Mouse (Mus musculus): ENCODE results near the gene Ubxn1. TPM values are rescaled to one million over a fixed set of nuclear protein-coding genes. Genes with fewer than 3 reads are reported as not detected.
"Not testable (repeated sequence)": the region's sequence is repeated elsewhere in the genome, so short reads cannot be mapped to it uniquely, and the experiment has no call there.

Gene Ubxn1
- total RNA-seq (2022): 100 to 1,000 TPM; 203 to 231 (median 218) TPM

- DNase-seq: peak; percentile 98
These were observed at the start of gene Ubxn1 for GRCm38 (mm10) chr19:8871267-8872186. TSS of gene Ubxn1 (plus strand) at chr19:8871496.

- no peak for DNase-seq
These were observed 48.6 kb upstream of the Ubxn1 start for GRCm38 (mm10) chr19:8822696-8823095.

GRCm38 (mm10) chr19:8829660-8830059 is 41.6 kb upstream of the Ubxn1 start, which contains the start of gene AC129217.1:
TSS of gene AC129217.1 (plus strand) at chr19:8829773.
- no peak for DNase-seq

- no peak for DNase-seq
These were observed 40.6 kb upstream of the Ubxn1 start for GRCm38 (mm10) chr19:8830664-8831063.

- DNase-seq: no peak
These were observed 40.0 kb upstream of the Ubxn1 start for GRCm38 (mm10) chr19:8831262-8831661.

- DNase-seq: no peak
These were observed 38.3 kb upstream of the Ubxn1 start for GRCm38 (mm10) chr19:8832971-8833370.

GRCm38 (mm10) chr19:8836327-8836726 is 35.0 kb upstream of the Ubxn1 start:
- not testable (repeated sequence) for DNase-seq

- peak; percentile 68 for DNase-seq
These were observed 34.0 kb upstream of the Ubxn1 start, which contains the start of gene Bscl2 for GRCm38 (mm10) chr19:8837251-8837791. TSS of gene Bscl2 (plus strand) at chr19:8837467.

GRCm38 (mm10) chr19:8838041-8838730 is 33.1 kb upstream of the Ubxn1 start:
- no peak for DNase-seq

GRCm38 (mm10) chr19:8839103-8839907 is 32.0 kb upstream of the Ubxn1 start, which contains the start of gene Gng3:
TSS of gene Gng3 (minus strand) at chr19:8839194.
- no peak for DNase-seq

GRCm38 (mm10) chr19:8839908-8840791 is 31.1 kb upstream of the Ubxn1 start:
- peak; percentile 79 for DNase-seq

- no peak for DNase-seq
These were observed 30.3 kb upstream of the Ubxn1 start for GRCm38 (mm10) chr19:8841012-8841411.

- DNase-seq: no peak
These were observed 28.3 kb upstream of the Ubxn1 start for GRCm38 (mm10) chr19:8842961-8843360.

- DNase-seq: peak; percentile 67
These were observed 26.7 kb upstream of the Ubxn1 start for GRCm38 (mm10) chr19:8844371-8845129.

GRCm38 (mm10) chr19:8848356-8848755 is 22.9 kb upstream of the Ubxn1 start:
- DNase-seq: no peak

- no peak for DNase-seq
These were observed 20.8 kb upstream of the Ubxn1 start, which contains the start of gene Lrrn4cl for GRCm38 (mm10) chr19:8850402-8850901. TSS of gene Lrrn4cl (plus strand) at chr19:8850768.

- no peak for DNase-seq
These were observed 19.7 kb upstream of the Ubxn1 start for GRCm38 (mm10) chr19:8851639-8852038.

GRCm38 (mm10) chr19:8852236-8852928 is 18.9 kb upstream of the Ubxn1 start:
- DNase-seq: no peak

- no peak for DNase-seq
These were observed 18.2 kb upstream of the Ubxn1 start for GRCm38 (mm10) chr19:8853117-8853516.
